Mouse (Mus musculus): ENCODE results near the gene Hist1h2bl.

GRCm38 (mm10) chr13:21718381-21719080 lies 2.6 kb upstream of the Hist1h2bl start:
- TF ChIP-seq CTCF (IDR thresholded peaks at IDR 0.05; ENCODE audit: extremely low read depth, insufficient read depth, low read length), result no peak
- no peak for TF ChIP-seq POLR2A (IDR thresholded peaks at IDR 0.05; ENCODE audit: extremely low read depth, insufficient read depth, low read length)

Measured in cortical plate, adult 2 months (tissue).